In the genomic region with DNA sequence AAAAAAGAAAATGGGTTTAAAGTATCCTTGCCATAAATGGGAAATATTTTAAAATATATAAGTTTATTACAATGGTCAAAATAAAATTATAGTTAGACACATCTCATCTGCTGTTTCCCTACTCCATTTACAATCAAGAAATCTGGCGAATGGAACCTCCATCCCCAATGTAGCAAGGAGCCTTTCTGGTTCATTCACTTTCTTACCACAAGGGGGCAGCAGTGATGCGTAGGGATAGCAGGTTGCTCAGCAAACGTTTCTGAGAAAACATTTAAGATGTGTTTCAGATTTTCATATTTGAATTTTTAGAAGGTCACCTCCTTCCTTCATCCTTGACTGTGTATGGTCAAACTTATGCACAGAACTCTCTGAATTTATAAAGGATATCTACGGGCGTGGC, we compare ENCODE assay signal across 8 mouse cellular contexts. TPM values are rescaled to one million over a fixed set of nuclear protein-coding genes. Genes with fewer than 3 reads are reported as not detected.
DNase-seq lines count a peak whose midpoint lies in the region; TF ChIP-seq lines count a peak whose summit lies in the region.
"Had no signal": no experiment of that assay in that cellular context is flagged by ENCODE, and none has a peak within 500 bp of the region (broad histone marks: within the 10 kb centered on the region; RNA-seq: fewer than 3 reads in every experiment).

No protein-coding gene starts in this region.

- H3K27me3 ChIP-seq in spleen, adult 2 months (ENCODE audit: control insufficient read depth, insufficient read depth, low read length): no peaks in the 10 kb centered on the region
- H3K27me3 ChIP-seq: heart, embryonic 15.5 days had no signal

- no peak overlapping the region for H3K4me3 ChIP-seq in lung, adult 2 months (replicated peaks; ENCODE audit: extremely low read depth, low read depth, low read length)
- H3K4me3 ChIP-seq in spleen, adult 2 months (ENCODE audit: extremely low read depth, insufficient read depth, insufficient read length): no peak overlapping the region
- H3K4me3 ChIP-seq: heart, embryonic 15.5 days had no signal

- H3K36me3 ChIP-seq in spleen, adult 2 months (ENCODE audit: control insufficient read depth, insufficient read depth, low read length): peaks cover 38% of the 10 kb centered on the region
- H3K36me3 ChIP-seq: heart, embryonic 15.5 days had no signal

- H3K27ac ChIP-seq in spleen, adult 2 months (ENCODE audit: insufficient read depth, low read length): no peak overlapping the region
- H3K27ac ChIP-seq: heart, embryonic 15.5 days had no signal

- peak; percentile 57 for DNase-seq in spleen, adult 12 weeks (ENCODE audit: low spot score)
- no peak for DNase-seq in spleen, adult 18-20 months
- peak; percentile 74 for DNase-seq in adrenal gland, postnatal 10 days
- DNase-seq in embryo, embryonic 10.5 days (ENCODE audit: low spot score): peak; percentile 90
- DNase-seq in kidney, postnatal 10 days: peak; percentile 73
- no peak for DNase-seq in lung, adult 2 months
- peak; percentile 41 to 46 for DNase-seq in spleen, adult 2 months (ENCODE audit: low read depth in 1 of 2, low spot score in 2 of 2)

- no peak for TF ChIP-seq POLR2A in lung, adult 2 months (IDR thresholded peaks at IDR 0.05; ENCODE audit: borderline replicate concordance, extremely low read depth, low read depth, low read length)
- no peak for TF ChIP-seq POLR2A in spleen, adult 2 months (IDR thresholded peaks at IDR 0.05; ENCODE audit: low read depth, low read length)

- no peaks in the 10 kb centered on the region; the same call in 1 of the 2 replicates for H3K4me1 ChIP-seq in lung, adult 2 months (ENCODE audit: control insufficient read depth, insufficient read depth, low read length)
- peaks cover 17% of the 10 kb centered on the region for H3K4me1 ChIP-seq in spleen, adult 2 months (ENCODE audit: control insufficient read depth, insufficient read depth, insufficient read length)

- WGBS in lung, adult 2 months: 39% methylated on average over 5 of the region's 5 CpGs
- 46% methylated on average over 5 of the region's 5 CpGs for WGBS in spleen, adult 2 months

- TF ChIP-seq CTCF in lung, adult 2 months (IDR thresholded peaks at IDR 0.05; ENCODE audit: insufficient read depth, low read length): peak; percentile 61
- TF ChIP-seq CTCF in spleen, adult 2 months (IDR thresholded peaks at IDR 0.05; ENCODE audit: extremely low read depth, insufficient read depth, insufficient read length, insufficient replicate concordance): peak; percentile 61; the same call in 1 of the 2 replicates

RNA-seq across cellular contexts. Expression of gene Cpb2, which starts 45.1 kb away (rescaled TPM):
- total RNA-seq in adrenal gland, postnatal 10 days (2021): 10 to 100 TPM; 21.6 to 49.2 TPM
- polyA plus RNA-seq in lung, adult 2 months (2012; rRNA removed): 0.09 and 0.10 TPM in 2 replicates
- polyA plus RNA-seq in spleen, adult 2 months (2012; rRNA removed): not detected in 2 replicates

Comparison
In these comparisons a context has a peak if more than half of its experiments do, and no peak if none do; other contexts are left out.
1. DNase-seq: peak in spleen, adult 12 weeks (single experiment), adrenal gland, postnatal 10 days (single experiment), embryo, embryonic 10.5 days (single experiment), kidney, postnatal 10 days (single experiment) and spleen, adult 2 months (2 of 2); none in spleen, adult 18-20 months (0 of 2) and lung, adult 2 months (single experiment).